8 mouse cellular contexts compared by ENCODE assay signal in the genomic region with DNA sequence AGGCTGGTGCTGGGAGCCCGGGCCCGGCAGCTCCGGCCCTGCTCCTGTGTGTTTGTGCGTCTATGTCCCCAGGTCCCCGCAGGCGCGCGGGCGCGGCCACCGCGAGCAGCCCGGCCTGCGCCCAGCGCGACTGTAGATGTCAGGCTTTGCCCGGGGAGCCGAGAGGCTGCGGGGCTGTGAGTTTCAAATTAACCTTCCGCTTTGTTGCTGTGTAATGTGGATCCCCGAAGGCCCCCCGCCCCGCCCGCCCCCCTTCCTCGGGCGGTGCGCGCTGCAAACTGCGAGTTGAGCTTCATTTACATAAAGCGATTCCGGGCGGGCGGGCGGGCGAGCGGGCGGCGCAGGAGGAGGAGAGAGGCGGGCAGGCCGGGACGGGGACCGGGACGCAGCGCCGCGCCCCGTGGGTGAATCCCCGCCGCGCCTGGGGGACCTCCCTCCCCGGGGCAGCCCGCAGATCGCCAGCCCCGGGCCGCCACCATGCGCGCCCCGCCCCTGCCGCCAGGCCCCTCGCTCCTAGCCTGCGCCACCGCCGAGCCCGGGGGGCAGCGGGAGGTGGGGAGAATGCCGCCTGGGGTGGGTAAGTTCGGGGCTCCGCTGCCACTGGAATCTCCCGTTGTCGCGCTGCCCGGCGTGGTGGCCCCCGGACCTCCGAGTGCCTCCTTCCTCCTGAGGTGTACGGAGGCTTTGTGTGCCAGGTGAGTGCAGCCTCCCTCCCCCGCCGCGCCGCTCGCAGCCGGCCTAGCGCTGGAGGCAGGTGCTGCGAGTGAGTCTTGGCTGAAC.
DNase-seq lines count a peak whose midpoint lies in the region; ATAC-seq and TF ChIP-seq lines count a peak whose summit lies in the region.

No protein-coding gene starts in this region.

- peaks cover 86% of the 10 kb centered on the region for H3K4me1 ChIP-seq in E14TG2a.4 (replicated peaks; ENCODE audit: low read depth, low read length)
- peaks cover 90% of the 10 kb centered on the region for H3K4me1 ChIP-seq in forebrain, embryonic 12.5 days

- no peaks in the 10 kb centered on the region for H3K9me3 ChIP-seq in E14TG2a.4 (ENCODE audit: low read length)
- H3K9me3 ChIP-seq in forebrain, embryonic 12.5 days, result no peaks in the 10 kb centered on the region

- H3K4me3 ChIP-seq in E14TG2a.4 (replicated peaks; ENCODE audit: low read length) (peak overlapping the region; percentile 88), macrophage (ENCODE audit: inconsistent target) (peak overlapping the region; percentile 28)
- H3K4me3 ChIP-seq in forebrain, embryonic 12.5 days (replicated peaks), result peak overlapping the region; percentile 71

- peaks cover 74% of the 10 kb centered on the region for H3K79me2 ChIP-seq in macrophage (ENCODE audit: inconsistent target)

- H3K9ac ChIP-seq in forebrain, embryonic 12.5 days, result peak overlapping the region; percentile 85

- no peak for TF ChIP-seq CTCF in E14TG2a.4 (conservative IDR thresholded peaks at IDR 0.05; ENCODE audit: low read length)

- H3K4me2 ChIP-seq in forebrain, embryonic 12.5 days, result peak overlapping the region; percentile 96

- 1% methylated on average over 64 of the region's 84 CpGs for WGBS in forebrain, embryonic 12.5 days
- 3% methylated on average over 41 of the region's 84 CpGs for WGBS in macrophage (ENCODE audit: missing documents)

- intact Hi-C loops in heart, postnatal 25 days (cut with DNase I), result loop anchor here (5.0 to 10.0 kb wide), 2 partner anchors 170 to 1203 kb away; no protein-coding TSS in a partner anchor

- H3K27me3 ChIP-seq in E14TG2a.4 (ENCODE audit: insufficient read depth, low read length), result peaks cover 74% of the 10 kb centered on the region
- peaks cover 58% of the 10 kb centered on the region for H3K27me3 ChIP-seq in forebrain, embryonic 12.5 days

- peak overlapping the region; percentile 94 for H3K27ac ChIP-seq in forebrain, embryonic 12.5 days
- H3K27ac ChIP-seq in macrophage, result no peak overlapping the region

- peak; percentile 93 for DNase-seq in ZHBTc4 (ENCODE audit: low read depth, low spot score)
- peak; percentile 57 for DNase-seq in heart, postnatal 25 days (ENCODE audit: low spot score)
- DNase-seq in layer of hippocampus, adult 9-11 months, result peak; percentile 52
- peak; percentile 42 for DNase-seq in right cerebral cortex, postnatal 4 days

- H3K36me3 ChIP-seq in E14TG2a.4 (ENCODE audit: insufficient read depth, low read length), result no peaks in the 10 kb centered on the region
- no peaks in the 10 kb centered on the region for H3K36me3 ChIP-seq in forebrain, embryonic 12.5 days (replicated peaks)
- no peaks in the 10 kb centered on the region for H3K36me3 ChIP-seq in macrophage (ENCODE audit: inconsistent target)

- ATAC-seq in forebrain, embryonic 12.5 days (ENCODE audit: low FRiP score), result peak; percentile 83
- ATAC-seq in cerebellum, adult (ENCODE audit: insufficient number of reproducible peaks, low FRiP score, low TSS enrichment), result no peak

Comparison
In these comparisons a context has a peak if more than half of its experiments do, and no peak if none do; other contexts are left out.
1. H3K4me3 ChIP-seq: peak in every context shown above with its lines; median percentile 88 in E14TG2a.4; 71 in forebrain, embryonic 12.5 days; 28 in macrophage.
2. DNase-seq: peak in every context shown above with its lines; median percentile 93 in ZHBTc4; 57 in heart, postnatal 25 days; 52 in layer of hippocampus, adult 9-11 months; 42 in right cerebral cortex, postnatal 4 days.